In genomic region chr10:22781466-22781865, GRCm38 (mm10) we compare ENCODE assay signal across 10 mouse cellular contexts. TPM values are rescaled to one million over a fixed set of nuclear protein-coding genes. Genes with fewer than 3 reads are reported as not detected.
A peak's percentile ranks its signal among the peaks of the same experiment; 100 is the strongest.
DNase-seq lines count a peak whose midpoint lies in the region; ATAC-seq and TF ChIP-seq lines count a peak whose summit lies in the region.
"Had no signal": no experiment of that assay in that cellular context is flagged by ENCODE, and none has a peak within 500 bp of the region (broad histone marks: within the 10 kb centered on the region; RNA-seq: fewer than 3 reads in every experiment).

No protein-coding gene starts in this region.

- no peak overlapping the region for H3K4me2 ChIP-seq in hindbrain, embryonic 11.5 days (replicated peaks; ENCODE audit: low read depth, low read length)
- no peak overlapping the region for H3K4me2 ChIP-seq in hindbrain, embryonic 13.5 days
- no peak overlapping the region for H3K4me2 ChIP-seq in lung, postnatal 0 days (replicated peaks; ENCODE audit: low read depth, low read length)
- H3K4me2 ChIP-seq: liver, embryonic 15.5 days had no signal

- H3K4me1 ChIP-seq in hindbrain, embryonic 11.5 days (replicated peaks; ENCODE audit: control insufficient read depth, insufficient read depth, low read length), result no peaks in the 10 kb centered on the region
- H3K4me1 ChIP-seq in hindbrain, embryonic 13.5 days (replicated peaks), result no peaks in the 10 kb centered on the region
- no peaks in the 10 kb centered on the region for H3K4me1 ChIP-seq in E14TG2a.4 (replicated peaks; ENCODE audit: low read depth, low read length)
- no peaks in the 10 kb centered on the region for H3K4me1 ChIP-seq in lung, postnatal 0 days (ENCODE audit: insufficient read depth, low read depth, low read length)
- H3K4me1 ChIP-seq: liver, embryonic 15.5 days had no signal

- no peaks in the 10 kb centered on the region for H3K36me3 ChIP-seq in hindbrain, embryonic 11.5 days (ENCODE audit: control insufficient read depth, insufficient read depth, low read length)
- H3K36me3 ChIP-seq in hindbrain, embryonic 13.5 days, result no peaks in the 10 kb centered on the region
- no peaks in the 10 kb centered on the region for H3K36me3 ChIP-seq in E14TG2a.4 (ENCODE audit: insufficient read depth, low read length)
- H3K36me3 ChIP-seq in lung, postnatal 0 days (ENCODE audit: insufficient read depth, low read length), result no peaks in the 10 kb centered on the region
- H3K36me3 ChIP-seq: liver, embryonic 15.5 days had no signal

- H3K27me3 ChIP-seq in hindbrain, embryonic 11.5 days (ENCODE audit: control insufficient read depth, insufficient read depth, low read length), result no peaks in the 10 kb centered on the region
- no peaks in the 10 kb centered on the region for H3K27me3 ChIP-seq in hindbrain, embryonic 13.5 days
- H3K27me3 ChIP-seq in E14TG2a.4 (ENCODE audit: insufficient read depth, low read length), result no peaks in the 10 kb centered on the region
- H3K27me3 ChIP-seq in lung, postnatal 0 days (replicated peaks; ENCODE audit: insufficient read depth, low read length), result no peaks in the 10 kb centered on the region
- H3K27me3 ChIP-seq: liver, embryonic 15.5 days had no signal

- TF ChIP-seq EP300 in lung, postnatal 0 days (IDR thresholded peaks at IDR 0.05), result no peak

- no peak overlapping the region for H3K9ac ChIP-seq in hindbrain, embryonic 11.5 days (ENCODE audit: low read depth, low read length)
- H3K9ac ChIP-seq in hindbrain, embryonic 13.5 days, result no peak overlapping the region
- H3K9ac ChIP-seq in lung, postnatal 0 days (replicated peaks; ENCODE audit: low read depth), result no peak overlapping the region
- H3K9ac ChIP-seq: liver, embryonic 15.5 days had no signal

- peak; percentile 50 for TF ChIP-seq CTCF in E14TG2a.4 (conservative IDR thresholded peaks at IDR 0.05; ENCODE audit: low read length)
- TF ChIP-seq CTCF in lung, postnatal 0 days (IDR thresholded peaks at IDR 0.05), result peak; percentile 61

- ATAC-seq in hindbrain, embryonic 11.5 days (ENCODE audit: low FRiP score), result no peak
- no peak for ATAC-seq in hindbrain, embryonic 13.5 days (ENCODE audit: low FRiP score)
- no peak for ATAC-seq in lung, postnatal 0 days
- ATAC-seq in erythroid progenitor cell, adult 5-6 weeks (replicated peaks; ENCODE audit: low FRiP score, poor library complexity, severe bottlenecking), result no peak

- H3K27ac ChIP-seq in hindbrain, embryonic 11.5 days (ENCODE audit: low read depth, low read length), result no peak overlapping the region
- no peak overlapping the region for H3K27ac ChIP-seq in hindbrain, embryonic 13.5 days
- no peak overlapping the region for H3K27ac ChIP-seq in lung, postnatal 0 days (ENCODE audit: low read length)
- H3K27ac ChIP-seq: liver, embryonic 15.5 days had no signal

- no peaks in the 10 kb centered on the region for H3K9me3 ChIP-seq in hindbrain, embryonic 11.5 days (ENCODE audit: control insufficient read depth, low read length)
- no peaks in the 10 kb centered on the region for H3K9me3 ChIP-seq in hindbrain, embryonic 13.5 days
- no peaks in the 10 kb centered on the region for H3K9me3 ChIP-seq in E14TG2a.4 (ENCODE audit: low read length)
- no peaks in the 10 kb centered on the region for H3K9me3 ChIP-seq in lung, postnatal 0 days (ENCODE audit: low read length)
- H3K9me3 ChIP-seq: liver, embryonic 15.5 days had no signal

- peak; percentile 33 for DNase-seq in hindbrain, embryonic 11.5 days (ENCODE audit: low spot score)
- DNase-seq in brain, adult 2 months (ENCODE audit: low read depth, low spot score), result peak; percentile 3
- no peak for DNase-seq in lung, postnatal 0 days (ENCODE audit: low spot score)
- no peak for DNase-seq in adipocyte (ENCODE audit: low spot score)
- DNase-seq in ovary, postnatal 14 days (ENCODE audit: low spot score), result no peak

- H3K4me3 ChIP-seq in hindbrain, embryonic 11.5 days (ENCODE audit: low read depth, low read length), result no peak overlapping the region
- H3K4me3 ChIP-seq in hindbrain, embryonic 13.5 days, result no peak overlapping the region
- no peak overlapping the region for H3K4me3 ChIP-seq in E14TG2a.4 (replicated peaks; ENCODE audit: low read length)
- H3K4me3 ChIP-seq in lung, postnatal 0 days (ENCODE audit: low read depth, low read length), result no peak overlapping the region
- H3K4me3 ChIP-seq: liver, embryonic 15.5 days had no signal

- WGBS in hindbrain, embryonic 11.5 days, result 41% methylated on average over 4 of the region's 4 CpGs
- WGBS in hindbrain, embryonic 13.5 days, result 37% methylated on average over 4 of the region's 4 CpGs
- 39% methylated on average over 4 of the region's 4 CpGs for WGBS in lung, postnatal 0 days

RNA-seq across cellular contexts. Expression of gene Tcf21, which starts 38.5 kb away (rescaled TPM):
- 0.26 and 0.50 TPM in 2 replicates for polyA plus RNA-seq in hindbrain, embryonic 11.5 days (2014; fragmentation: Nextera tagmentation; extraction: Ambion mirVana)
- polyA plus RNA-seq in hindbrain, embryonic 13.5 days (2015; fragmentation: Nextera tagmentation; extraction: Ambion mirVana), result 1.0 and 1.5 TPM in 2 replicates
- polyA plus RNA-seq in lung, postnatal 0 days (2015; fragmentation: Nextera tagmentation; extraction: Ambion mirVana), result 697 and 750 TPM in 2 replicates
- not detected in 2 replicates for total RNA-seq in erythroid progenitor cell, adult 5-6 weeks (2015; ENCODE audit: low replicate concordance)
- not detected in 2 replicates for total RNA-seq in erythroid progenitor cell, adult 5-6 weeks (2017; ENCODE audit: low replicate concordance)
- polyA plus RNA-seq: neural tube, embryonic 14.5 days had no signal

RNA-seq across cellular contexts. Expression of gene Tbpl1, which starts 49.7 kb away (rescaled TPM):
- 125 and 128 TPM in 2 replicates for polyA plus RNA-seq in hindbrain, embryonic 11.5 days (2014; fragmentation: Nextera tagmentation; extraction: Ambion mirVana)
- polyA plus RNA-seq in hindbrain, embryonic 13.5 days (2015; fragmentation: Nextera tagmentation; extraction: Ambion mirVana), result 115 and 117 TPM in 2 replicates
- polyA plus RNA-seq in lung, postnatal 0 days (2015; fragmentation: Nextera tagmentation; extraction: Ambion mirVana), result 42.2 and 44.7 TPM in 2 replicates
- 18.7 and 20.5 TPM in 2 replicates for total RNA-seq in erythroid progenitor cell, adult 5-6 weeks (2015; ENCODE audit: low replicate concordance)
- 16.3 and 21.1 TPM in 2 replicates for total RNA-seq in erythroid progenitor cell, adult 5-6 weeks (2017; ENCODE audit: low replicate concordance)

Comparison
In these comparisons a context has a peak if more than half of its experiments do, and no peak if none do; other contexts are left out.
1. DNase-seq: peak in hindbrain, embryonic 11.5 days (single experiment) and brain, adult 2 months (single experiment); none in lung, postnatal 0 days (single experiment), adipocyte (single experiment) and ovary, postnatal 14 days (single experiment).
2. RNA of gene Tcf21, which starts 38.5 kb away (polyA plus RNA-seq): 697 to 750 TPM in lung, postnatal 0 days; 1.0 to 1.5 TPM in hindbrain, embryonic 13.5 days and 0.26 to 0.50 TPM in hindbrain, embryonic 11.5 days; every median in the first group is over 100 times any median in the second.